Mouse (Mus musculus) CD4-positive, CD25-positive, alpha-beta regulatory T cell, adult 2 months (primary cell): Measurements from ENCODE around the gene Adk.
A peak's percentile ranks its signal among the peaks of the same experiment; 100 is the strongest.

ENCODE experiments used
- DNase-seq: peaks from one replicate; pipeline ENCODE4 v3.0.0-alpha.2; 2012; ENCODE audit warnings: low read depth, low spot score

Adk gene

DNA sequence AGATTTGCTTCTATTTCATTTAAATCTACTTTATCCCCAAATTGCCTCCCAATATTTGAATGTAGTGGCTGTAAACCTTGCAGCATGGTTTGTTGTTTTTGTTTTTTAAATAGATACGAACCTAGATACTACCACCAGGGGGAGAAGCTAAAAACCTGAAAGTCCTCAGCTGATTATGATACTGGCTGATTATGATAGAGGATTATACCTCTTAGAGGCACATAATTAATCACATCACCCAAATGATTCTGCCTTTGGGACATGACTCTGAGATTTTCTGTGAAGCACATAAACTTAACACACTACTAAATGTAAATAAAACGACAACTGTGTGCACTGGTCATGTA lies 201.6 kb downstream of the Adk start:
- DNase-seq, result peak; percentile 10

DNA sequence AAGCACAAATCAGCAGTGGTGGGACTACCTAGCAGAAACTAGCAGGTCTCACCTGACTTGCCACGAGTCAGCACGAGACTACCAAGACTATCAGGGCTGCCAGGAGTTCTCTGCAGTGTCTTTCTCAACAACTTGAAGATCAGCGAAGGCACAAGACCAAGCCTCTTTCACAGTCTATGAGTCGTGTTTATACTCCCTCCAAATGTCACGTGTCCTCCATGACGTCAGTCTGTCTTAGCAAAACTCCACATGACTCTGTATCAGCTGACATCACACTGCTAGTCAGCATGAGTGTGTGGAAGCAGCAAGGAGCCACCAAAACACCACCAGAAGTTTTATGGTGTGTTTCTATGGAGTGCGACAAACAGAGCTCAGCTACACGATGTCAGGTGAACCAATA lies 215.9 kb downstream of the Adk start:
- DNase-seq, result peak; percentile 3

DNA sequence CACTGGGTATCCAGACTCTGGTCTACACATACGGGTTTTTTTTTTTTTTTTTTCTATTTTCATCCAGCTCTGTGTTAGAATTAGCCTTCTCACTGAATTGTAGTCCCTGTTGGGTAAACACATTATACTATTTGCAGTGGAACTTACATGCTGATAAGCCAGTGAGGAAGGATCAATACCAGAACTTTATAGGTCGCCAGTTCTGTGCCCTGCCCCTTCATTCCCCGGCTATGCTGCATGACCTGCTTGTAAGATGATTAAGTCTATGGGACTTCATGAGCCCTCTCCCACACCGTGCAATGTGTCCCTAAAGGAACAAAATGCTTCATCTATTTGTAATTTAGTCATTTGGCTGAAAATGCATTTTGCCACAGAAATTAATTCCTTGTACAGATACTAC lies 219.1 kb downstream of the Adk start:
- DNase-seq, result no peak

DNA sequence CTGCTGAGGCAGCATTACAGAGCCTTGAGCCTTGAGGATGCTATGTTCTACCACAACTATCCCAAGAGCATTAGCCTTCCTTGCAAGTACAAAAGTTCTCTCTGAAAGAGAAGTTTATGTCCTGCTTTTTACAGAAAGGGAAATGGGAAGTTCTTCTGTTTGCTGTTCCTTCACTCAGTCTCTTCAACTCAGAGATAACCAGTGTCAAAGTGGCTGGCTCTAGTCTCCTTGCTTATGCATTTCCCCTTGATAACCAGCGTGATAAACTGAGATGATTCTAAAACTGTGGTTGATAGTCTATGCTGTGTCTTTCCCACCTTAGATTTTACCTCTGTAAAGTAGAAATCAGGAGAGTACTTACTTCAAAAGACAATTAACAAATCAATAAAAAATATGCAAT lies 223.4 kb downstream of the Adk start:
- no peak for DNase-seq

DNA sequence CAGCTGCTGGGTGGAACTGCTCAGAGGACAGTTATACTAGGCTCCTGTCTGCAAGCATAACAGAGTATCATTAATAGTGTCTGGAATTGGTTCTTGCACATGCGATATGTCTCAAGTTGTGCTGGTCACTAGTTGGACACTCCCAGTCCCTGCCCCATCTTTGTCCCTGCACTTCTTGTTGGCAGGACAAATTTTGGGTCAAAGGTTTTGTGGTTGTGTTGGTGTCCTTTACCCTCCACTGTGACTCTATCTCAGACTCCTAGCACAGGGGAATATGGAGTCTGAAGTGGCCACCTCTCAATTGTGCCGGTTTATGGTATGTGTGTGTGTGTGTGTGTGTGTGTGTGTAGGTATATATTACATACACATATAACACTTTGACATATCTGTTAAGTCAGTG lies 225.9 kb downstream of the Adk start:
- no peak for DNase-seq

DNA sequence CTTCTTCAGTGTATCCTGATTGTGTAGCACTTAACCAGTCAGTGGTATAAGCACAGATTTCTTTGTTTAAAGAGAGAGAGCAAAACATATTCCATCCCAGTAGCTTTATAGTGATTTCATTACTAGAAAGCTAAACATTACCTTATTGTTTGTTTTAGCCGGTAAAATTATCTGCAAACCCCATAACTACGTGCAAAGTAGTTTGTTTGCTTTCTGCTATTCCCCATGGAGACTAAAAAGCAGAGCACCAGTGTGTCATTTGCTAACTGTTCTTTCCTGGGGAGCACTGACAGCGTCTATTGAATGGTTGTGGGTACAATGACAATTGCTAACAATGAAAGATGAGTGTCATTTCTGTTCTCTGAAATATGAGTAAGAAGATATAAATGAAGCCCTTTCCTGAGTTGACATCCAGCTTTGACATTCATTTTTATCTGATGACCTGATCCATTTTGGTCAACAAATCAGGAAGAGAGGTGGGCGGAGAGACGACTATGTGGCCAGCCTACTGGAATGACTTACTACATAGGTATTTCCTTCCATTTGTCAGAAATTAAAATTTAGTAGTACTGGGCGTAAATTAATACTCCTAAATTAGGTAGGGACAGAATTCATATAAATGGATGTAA lies 226.6 kb downstream of the Adk start:
- no peak for DNase-seq

DNA sequence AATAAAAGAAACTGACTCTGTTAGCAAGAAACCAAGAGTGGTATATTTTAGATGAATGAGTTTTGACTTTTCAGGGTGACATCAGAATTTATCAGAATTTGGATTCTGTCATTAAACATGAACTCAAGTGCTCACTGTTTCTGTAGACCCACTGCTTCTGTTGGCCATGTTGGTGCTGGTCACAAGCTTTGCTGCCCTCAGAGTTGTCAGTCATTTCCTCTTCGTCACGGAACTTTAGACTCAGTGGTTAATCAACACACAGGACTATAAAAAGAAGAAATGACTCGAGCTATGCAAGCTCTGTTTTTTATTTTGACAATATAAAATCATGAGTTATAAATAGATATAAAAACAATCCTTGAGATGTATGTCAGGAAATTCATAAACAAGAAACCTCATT lies 228.1 kb downstream of the Adk start:
- no peak for DNase-seq

DNA sequence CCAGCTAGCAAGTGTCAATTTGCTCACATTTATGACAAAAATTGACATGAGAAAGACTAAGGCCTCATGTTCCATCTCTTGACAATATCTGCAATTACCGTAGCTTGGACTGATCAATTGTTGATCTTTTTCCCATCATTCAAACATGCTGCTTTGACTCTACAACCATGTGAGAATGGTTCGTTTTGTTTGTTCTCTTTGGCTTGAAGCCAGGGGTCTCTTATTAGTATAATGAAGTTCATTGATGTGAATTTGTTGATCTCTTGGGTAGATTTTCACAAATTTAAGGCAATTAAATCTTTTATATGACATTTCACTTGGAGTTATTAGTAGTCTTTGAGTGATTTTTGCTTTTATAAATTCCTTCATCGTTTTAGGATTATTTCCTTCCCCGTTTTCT lies 229.1 kb downstream of the Adk start:
- DNase-seq, result no peak

DNA sequence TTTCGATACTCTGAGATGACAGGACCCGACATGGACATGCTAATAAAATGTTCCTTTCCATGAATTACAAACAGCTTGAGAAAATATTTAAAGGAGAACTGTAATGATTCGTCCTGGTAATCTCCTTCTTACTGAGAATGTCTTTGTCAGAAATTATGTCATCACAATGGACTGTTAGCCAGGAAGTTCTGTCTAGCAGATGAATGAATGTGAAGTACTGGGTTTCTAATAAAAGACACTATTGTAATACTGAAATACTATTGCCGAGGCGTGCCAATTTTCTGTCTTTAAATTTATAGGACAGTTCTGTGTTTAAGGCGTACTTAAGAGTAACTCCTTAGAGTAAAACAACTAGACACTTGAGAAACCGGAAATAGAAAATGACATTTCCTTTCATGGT lies 231.7 kb downstream of the Adk start:
- no peak for DNase-seq

DNA sequence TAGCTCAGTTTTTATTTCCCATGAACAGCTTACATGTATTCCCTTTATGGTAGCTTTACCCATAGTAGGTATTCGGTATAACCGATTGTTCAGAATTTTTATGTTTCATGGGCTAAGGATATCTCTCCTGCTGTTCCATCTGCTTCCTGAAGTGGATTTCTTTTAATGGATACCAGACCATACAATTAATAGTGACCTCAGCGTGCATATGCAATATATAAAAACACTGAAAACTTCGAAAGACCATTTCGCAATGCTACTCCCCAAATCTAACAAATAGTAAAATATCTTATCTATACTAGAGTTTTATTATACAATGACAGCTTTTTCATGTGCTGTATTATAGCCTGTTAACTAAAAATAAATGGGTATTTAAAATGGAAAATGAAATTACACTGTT lies 232.5 kb downstream of the Adk start:
- no peak for DNase-seq

DNA sequence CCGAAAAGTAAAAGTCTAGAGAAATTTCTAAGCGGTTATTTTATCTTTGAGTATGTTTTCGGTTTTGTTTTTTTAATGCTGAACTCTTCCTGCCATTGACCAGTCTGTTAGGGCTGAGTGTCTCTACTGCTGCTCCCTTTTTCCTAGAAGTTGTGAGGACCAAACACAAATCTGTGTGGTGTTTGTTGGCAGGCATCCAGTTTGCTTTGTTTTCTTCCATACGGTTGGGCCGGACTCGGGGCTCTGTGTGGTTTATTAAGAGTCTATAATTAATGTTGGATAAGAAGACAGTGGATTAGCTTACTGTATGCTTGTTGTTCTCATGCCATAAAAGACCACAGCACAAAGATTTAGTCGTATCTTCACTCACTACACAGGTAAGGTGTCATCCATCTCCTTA lies 233.9 kb downstream of the Adk start:
- DNase-seq, result no peak

DNA sequence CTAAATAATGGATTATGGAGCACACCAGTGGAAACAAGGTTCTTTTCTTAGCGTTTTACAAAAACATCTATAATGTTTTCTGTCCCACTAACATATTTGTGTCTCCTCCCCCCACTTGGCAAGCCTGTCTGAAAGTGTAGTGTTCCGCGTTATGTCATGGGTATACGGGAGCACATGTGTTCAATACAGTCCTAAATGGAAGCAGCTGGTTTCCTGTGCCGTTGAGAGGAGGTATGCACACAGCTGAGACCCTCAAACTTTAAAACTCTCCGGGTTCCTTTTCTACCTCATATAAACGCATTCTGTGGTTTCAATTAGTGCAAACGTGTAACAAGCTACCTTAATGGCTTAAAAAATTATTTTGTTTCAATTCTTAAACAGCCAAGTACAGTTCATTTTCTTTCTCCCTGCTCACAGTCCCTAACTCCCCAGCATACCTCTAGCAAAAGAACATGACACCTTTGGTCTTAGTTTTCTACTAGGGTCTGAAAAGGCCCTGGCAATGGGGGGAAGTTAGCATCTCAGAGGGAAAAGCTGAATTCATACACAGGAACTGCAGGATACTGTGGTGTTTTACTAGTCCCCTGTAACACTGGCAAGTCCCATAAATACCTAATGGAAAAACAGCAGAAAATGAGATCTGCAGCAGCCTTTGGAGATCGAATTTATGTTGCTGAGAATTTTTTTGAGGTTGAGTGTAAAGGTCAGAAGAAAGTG lies 235.5 kb downstream of the Adk start:
- DNase-seq, result peak; percentile 20

DNA sequence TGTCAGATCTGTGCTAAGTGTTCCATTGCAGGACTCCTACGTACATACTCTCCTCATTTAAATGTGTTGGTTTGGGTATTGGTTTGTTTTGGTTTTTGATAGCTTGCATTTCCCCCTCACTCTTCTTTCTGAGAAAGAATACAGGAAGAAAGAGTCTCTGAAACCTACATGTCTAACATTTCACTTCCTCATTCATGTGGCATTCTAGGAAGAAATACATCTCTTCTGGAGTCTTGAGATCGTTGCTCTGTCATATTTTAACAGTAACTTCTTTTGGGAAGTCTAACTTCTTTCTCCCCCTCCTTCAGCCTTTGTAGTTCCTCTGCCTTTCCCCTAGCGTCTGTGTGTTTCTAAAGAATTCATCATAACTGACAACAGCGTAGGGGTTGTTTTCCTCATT lies 247.4 kb downstream of the Adk start:
- DNase-seq, result peak; percentile 20

DNA sequence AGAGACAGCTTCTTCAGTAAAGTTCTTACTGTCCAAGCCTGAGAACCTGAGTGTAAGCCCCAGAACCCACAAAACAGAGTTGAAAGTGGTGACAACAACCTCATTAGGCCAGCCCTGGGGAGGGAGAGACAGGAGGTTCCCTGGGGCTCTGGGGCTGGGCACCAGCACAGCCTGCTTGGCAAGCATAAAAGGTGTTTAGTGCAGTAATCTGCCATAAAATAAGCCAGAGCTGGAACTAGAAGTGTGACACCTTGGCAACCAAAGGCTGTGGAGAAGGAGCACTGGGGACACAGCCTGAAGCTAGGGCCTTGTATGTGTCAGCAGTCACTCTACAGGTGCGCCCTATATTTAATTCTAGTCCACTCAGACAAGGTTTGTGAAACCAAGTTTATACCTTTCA lies 252.4 kb downstream of the Adk start:
- no peak for DNase-seq

DNA sequence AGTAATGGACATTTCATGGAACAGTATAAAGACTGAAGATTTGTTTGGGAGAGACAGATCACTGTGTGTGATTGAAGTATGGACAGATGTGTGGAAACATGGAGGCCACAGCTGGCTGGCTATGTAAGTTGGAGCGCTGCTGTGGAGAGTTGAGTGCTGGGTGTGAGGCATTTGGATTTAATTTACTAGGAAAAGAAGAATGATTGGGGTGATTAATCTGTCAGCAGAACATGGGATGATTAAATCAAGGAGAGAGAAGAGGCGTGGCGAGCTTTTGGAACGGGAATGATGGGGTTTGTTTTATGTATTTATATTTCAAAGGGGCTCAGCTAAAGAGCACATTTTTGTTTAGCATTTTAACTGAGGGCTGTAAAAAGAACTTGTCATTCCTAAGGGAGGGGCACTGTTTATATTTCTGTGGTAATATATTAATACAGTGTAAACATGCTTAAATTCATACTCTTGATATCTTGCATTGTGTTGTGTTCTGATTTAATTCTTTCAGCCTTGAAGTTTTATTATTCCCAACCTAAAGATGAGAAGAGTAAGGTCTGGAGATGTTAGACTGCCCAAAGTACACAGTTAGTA lies 256.1 kb downstream of the Adk start:
- no peak for DNase-seq

DNA sequence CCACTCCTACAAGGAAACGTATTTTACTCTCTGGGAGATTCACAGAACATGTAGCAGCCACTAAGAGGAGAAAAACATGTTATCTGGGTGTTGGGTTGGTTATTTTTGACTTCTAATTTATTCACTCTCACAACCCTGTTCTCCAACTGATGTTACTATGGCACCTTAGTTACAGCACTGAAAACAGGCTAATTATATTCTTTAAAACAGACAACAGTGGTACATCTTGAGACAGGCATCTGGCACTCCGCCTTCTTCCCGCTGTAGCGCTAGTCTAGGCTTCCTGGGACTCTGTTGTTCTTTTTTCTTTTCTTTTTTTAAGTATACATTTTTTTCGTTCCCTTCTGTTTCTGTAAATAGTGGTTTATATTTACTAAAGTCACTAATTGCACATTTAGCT lies 258.2 kb downstream of the Adk start:
- DNase-seq, result no peak

DNA sequence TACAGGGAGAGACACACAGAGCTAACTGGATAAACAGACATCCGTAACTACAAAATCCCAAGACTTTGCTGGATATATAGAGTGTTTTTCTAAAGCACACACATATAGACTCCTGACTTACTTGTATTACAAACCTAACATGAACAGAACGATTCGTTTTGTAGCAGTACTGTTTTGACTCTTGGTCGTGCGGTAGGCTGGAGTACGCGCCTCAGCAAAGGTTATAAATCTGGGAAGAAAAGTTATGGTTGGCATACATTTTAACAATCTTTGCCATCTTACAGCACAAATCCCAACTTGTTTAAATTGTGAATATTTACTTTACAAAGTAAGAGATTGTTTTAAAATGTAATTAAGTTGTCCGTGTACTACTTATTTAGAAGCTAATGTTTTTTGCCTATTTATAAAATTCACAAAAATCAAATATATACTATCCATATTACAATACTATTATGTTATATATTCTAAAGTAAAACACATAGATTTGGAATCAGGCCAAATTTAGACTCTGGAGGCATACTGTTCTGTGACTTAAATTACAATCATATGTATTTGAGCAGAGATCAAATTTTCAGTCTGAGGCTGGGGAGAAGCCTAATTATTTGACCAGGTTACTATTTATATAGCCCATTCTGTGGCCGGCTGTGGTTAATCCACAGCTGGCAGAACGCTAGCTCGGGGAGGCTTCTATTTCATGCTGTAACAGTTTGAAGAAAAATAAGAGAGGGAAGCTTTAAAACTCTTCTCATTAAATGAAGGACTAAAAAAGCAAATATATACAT lies 261.4 kb downstream of the Adk start:
- no peak for DNase-seq

DNA sequence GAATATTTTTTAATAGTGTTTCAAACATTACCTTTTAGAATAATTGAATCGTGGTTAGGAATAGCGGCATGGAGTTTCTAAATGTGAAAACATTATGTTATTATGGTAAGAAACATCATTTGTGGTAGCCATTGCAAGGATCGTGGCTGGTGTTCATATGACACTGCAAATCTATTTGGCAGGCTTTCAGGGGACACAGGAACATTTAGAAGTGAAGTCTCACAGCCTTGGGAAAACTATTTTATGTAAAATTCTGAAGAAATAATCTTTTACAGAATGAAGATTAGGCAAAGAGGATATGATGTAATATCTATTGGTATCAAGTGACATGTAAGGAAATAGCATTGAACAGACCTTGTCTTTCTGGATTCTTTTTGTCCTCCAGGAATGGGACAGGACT lies 262.1 kb downstream of the Adk start:
- no peak for DNase-seq

DNA sequence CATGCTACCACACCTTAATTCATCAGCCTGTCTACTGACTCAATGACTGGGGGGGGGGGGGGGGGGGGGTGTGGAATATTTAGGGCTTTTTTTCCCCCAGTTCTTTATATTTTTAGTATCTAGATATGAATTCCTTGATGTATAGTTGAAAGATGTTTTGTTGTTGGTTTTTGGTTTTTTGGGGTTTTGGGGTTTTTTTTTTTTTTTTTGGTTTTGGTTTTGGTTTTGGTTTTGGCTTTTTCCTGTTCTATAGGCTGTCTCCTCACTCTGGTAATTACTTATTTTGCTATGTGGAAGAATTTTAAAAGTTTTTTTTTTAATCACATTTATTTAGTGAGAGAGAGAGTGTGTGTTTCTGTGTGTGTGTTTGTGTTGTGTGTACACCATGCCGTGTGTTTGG lies 282.5 kb downstream of the Adk start:
- peak; percentile 12 for DNase-seq

DNA sequence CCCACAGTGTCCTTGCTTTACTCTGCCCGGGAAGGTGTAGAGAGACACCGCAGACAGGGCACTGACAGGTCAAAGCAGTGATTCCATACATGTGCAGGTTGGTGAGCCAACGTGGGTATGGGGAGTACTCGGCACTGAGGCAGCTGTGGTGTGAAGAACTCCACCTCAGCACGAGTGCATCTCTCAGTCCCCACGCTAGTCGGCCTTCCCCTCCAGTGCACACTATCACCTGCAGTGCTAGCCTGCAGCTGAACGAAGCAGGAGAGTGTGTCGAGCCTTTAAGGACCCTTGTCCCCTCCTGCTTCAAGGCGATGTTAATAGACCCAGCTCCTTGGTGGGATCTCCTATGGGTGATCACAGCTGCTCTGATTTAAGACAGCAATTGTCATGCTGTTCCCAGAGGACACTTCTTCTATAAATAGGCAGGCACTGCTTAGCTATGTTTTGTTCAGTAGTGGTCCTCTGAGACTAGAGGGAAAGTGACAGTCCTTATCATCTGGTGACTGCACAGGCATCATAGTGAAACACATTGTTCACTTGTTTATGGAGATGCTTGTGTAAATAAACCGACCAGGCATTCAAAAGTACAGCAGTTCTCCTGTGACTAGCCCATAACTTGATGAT lies 283.4 kb downstream of the Adk start:
- DNase-seq, result no peak

DNA sequence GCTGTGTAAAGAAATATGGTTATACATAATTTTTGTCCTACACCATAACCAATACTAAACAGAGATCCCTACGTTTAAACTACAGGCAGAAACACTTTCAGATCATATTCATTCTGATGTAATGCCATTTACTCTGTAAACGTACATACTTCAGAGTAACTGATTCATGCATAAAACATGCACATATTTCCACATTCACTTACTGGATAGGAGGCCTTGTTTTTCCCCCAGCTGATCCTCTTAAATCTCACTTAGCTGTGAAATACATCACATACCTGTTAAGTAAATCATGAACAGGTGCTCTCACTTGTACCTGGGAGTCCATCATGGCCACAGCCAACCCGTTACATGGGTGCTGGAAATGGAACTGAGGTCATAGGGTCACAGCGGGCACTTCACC lies 285.6 kb downstream of the Adk start:
- no peak for DNase-seq

DNA sequence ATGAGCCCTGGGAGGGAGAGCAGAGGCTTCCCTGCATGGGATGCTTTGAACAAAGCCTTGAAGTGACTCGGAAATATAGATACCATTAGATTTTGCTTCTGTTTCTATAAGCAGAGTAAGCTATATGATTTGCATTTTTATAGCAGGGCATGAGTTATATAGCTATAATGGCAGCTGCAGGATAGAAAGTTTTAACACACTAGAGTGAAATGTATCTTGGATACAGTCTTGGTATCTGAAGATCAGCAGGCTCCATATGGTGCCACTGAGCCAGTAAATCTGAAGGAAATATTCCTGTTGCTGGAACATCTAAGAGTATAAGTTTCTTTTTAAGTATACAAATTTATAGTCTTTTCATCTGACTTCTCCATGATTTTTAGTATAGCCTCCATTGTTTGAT lies 288.8 kb downstream of the Adk start:
- DNase-seq, result no peak
